ENCODE assay signal across 1 mouse cellular context in genomic region chr11:60931282-60931868, GRCm38 (mm10).
TF ChIP-seq lines count a peak whose summit lies in the region.

No protein-coding gene starts in this region.

TF ChIP-seq in CH12.LX, 34 proteins besides CTCF, POLR2A, EP300 and RAD21 (continued from another document):
- TF ChIP-seq JUND (conservative IDR thresholded peaks at IDR 0.05; ENCODE audit: low read depth, low read length): no peak
- TF ChIP-seq MAFK (IDR thresholded peaks at IDR 0.05; ENCODE audit: insufficient replicate concordance, low read length): no peak
- no peak for TF ChIP-seq KAT2A (IDR thresholded peaks at IDR 0.05; ENCODE audit: insufficient replicate concordance, low read length)
- no peak for TF ChIP-seq POLR2AphosphoS2 (IDR thresholded peaks at IDR 0.05; ENCODE audit: low read depth, low read length)
- TF ChIP-seq UBTF (IDR thresholded peaks at IDR 0.05; ENCODE audit: low read depth, low read length): no peak
- TF ChIP-seq CHD1 (IDR thresholded peaks at IDR 0.05; ENCODE audit: low read depth, low read length): 0 out of 2 replicates have a peak, but pooled peaks have one; percentile 35
- no peak for TF ChIP-seq ZKSCAN1 (IDR thresholded peaks at IDR 0.05; ENCODE audit: borderline replicate concordance, low read depth, low read length)
- TF ChIP-seq TBP (conservative IDR thresholded peaks at IDR 0.05; ENCODE audit: low read depth, low read length): no peak
